Mouse (Mus musculus) olfactory bulb, adult 2 months (tissue): ENCODE data around the gene Ly6g6e.

Experiments used
- CTCF ChIP-seq: fragments of 200-500 bp; IDR thresholded peaks from 2 replicates; pipeline ENCODE4 v1.5.1; 2012; ENCODE audit warnings: low read depth, mild to moderate bottlenecking, low read length, moderate library complexity; ENCODE audit not compliant: insufficient read depth
- POLR2A ChIP-seq: fragments of 200-500 bp; IDR thresholded peaks from 2 replicates; pipeline ENCODE4 v1.6.1; 2012; ENCODE audit warnings: mild to moderate bottlenecking, low read depth, low read length, moderate library complexity; ENCODE audit not compliant: insufficient read depth

GRCm38 (mm10) chr17:35032323-35032870 lies 44.3 kb upstream of the Ly6g6e start:
- TF ChIP-seq CTCF = no peak
- TF ChIP-seq POLR2A = no peak
